Mouse (Mus musculus) lung, adult 2 months (tissue): Measurements from ENCODE around the gene Il17f. TPM values are rescaled to one million over a fixed set of nuclear protein-coding genes. Genes with fewer than 3 reads are reported as not detected.
"Not testable (repeated sequence)": the region's sequence is repeated elsewhere in the genome, so short reads cannot be mapped to it uniquely, and the experiment has no call there.

Source experiments
- DNase-seq: peaks from one replicate; pipeline ENCODE4 v3.0.0; 2022
- H3K4me1 ChIP-seq: fragments of 200-500 bp; 2 replicates; pipeline ENCODE4 v1.6.1; 2011; ENCODE audit warnings: low read length; ENCODE audit not compliant: control insufficient read depth, insufficient read depth
- H3K4me3 ChIP-seq: fragments of 200-500 bp; replicated peaks from 2 replicates; pipeline ENCODE3; 2011; ENCODE audit warnings: low read depth, mild to moderate bottlenecking, control low read depth, low read length; ENCODE audit errors: extremely low read depth
- CTCF ChIP-seq: fragments of 200-500 bp; IDR thresholded peaks from 2 replicates; pipeline ENCODE4 v1.5.1; 2011; ENCODE audit warnings: mild to moderate bottlenecking, low read length, control low read depth; ENCODE audit not compliant: insufficient read depth
- POLR2A ChIP-seq: fragments of 200-500 bp; IDR thresholded peaks from 2 replicates; pipeline ENCODE4 v1.6.1; 2011; ENCODE audit warnings: low read depth, mild to moderate bottlenecking, control low read depth, low read length, borderline replicate concordance; ENCODE audit errors: extremely low read depth
- WGBS: fragments of 180-500 bp; shearing (Covaris S2); methylation state at CpG from one replicate; pipeline ENCODE4 v1.1.7; 2018; 5-methylcytosine and 5-hydroxymethylcytosine counted together
- polyA plus RNA-seq: library from polyadenylated mRNA; depleted of rRNA; stranded (reverse); fragments of >200 nt; gene quantifications from 2 replicates; pipeline ENCODE4 v1.2.3, GENCODE M21; 2012

Il17f gene
- polyA plus RNA-seq, 1 experiment: not detected

DNA sequence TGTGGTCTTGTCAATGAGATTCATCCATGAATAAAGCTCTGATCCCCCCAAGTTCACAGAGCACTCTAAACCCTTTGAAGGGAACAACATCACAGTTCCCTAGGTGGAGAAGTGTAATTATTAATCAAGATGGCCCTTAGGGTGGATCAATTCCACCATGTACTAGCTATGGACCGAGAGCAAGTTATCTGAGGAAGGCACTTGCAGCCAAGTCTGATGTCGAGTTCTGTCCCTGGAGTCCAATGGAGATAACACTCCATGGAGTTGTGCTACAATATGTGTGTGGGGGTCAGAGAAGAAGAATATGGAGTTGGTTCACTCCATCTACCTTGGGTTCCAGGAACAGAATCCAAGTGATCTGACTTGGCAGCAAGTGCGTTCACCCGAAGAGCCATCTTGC is 4.3 kb upstream of the Il17f start:
- TF ChIP-seq POLR2A (no peak), CTCF (no peak)
- no peak for DNase-seq
- 90% methylated on average over 4 of the region's 4 CpGs for WGBS
- Histone ChIP-seq H3K4me3 (no peak overlapping the region), H3K4me1 (no peaks in the 10 kb centered on the region)

DNA sequence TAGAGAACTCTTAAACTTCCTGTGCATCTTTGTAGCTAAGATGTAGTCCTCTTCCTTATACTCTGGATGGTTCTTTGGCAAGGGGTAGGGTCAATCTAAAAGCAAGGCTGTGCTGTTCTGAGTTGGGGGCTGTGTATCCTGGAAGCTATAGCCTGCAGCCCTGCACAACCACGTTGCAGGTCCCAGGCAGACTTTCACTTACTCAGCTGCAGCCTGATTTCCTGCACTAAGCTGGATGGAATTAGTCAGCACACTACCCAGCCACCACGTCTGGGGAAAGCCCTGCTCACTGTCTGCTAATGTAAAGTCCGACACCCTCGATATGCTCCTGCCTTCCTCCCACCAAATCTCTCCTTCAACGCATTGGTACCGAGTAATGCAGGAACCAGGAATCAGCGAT is 997 bp upstream of the Il17f start:
- no peak for DNase-seq
- WGBS: 61% methylated on average over 7 of the region's 7 CpGs
- Histone ChIP-seq H3K4me3 (no peak overlapping the region), H3K4me1 (no peaks in the 10 kb centered on the region)
- TF ChIP-seq CTCF: no peak
- TF ChIP-seq POLR2A: no peak

DNA sequence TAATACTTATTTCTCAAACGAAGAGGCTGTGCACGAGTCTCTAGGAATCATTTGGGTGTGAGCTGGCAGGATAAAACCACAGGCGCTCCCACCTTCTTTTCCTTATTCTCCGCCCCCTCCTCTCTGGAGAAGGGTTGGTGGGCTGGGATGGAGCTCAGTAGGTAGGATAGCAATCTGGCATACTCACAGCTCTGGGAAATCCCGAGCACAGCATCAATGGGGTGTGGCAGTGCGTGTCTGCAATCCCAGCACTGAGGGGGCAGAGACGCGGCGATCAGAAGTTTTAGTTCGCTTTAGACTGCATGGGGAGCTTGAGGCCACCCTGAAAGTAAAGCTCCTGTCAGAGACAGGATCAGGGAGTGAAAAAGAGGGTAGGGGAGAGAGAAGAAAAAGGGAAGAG is 2.0 kb downstream of the Il17f start:
- Histone ChIP-seq H3K4me3 (no peak overlapping the region), H3K4me1 (no peaks in the 10 kb centered on the region)
- TF ChIP-seq CTCF (no peak), POLR2A (no peak)
- no peak for DNase-seq
- whole genome bisulfite sequencing: 53% methylated on average over 10 of the region's 10 CpGs

DNA sequence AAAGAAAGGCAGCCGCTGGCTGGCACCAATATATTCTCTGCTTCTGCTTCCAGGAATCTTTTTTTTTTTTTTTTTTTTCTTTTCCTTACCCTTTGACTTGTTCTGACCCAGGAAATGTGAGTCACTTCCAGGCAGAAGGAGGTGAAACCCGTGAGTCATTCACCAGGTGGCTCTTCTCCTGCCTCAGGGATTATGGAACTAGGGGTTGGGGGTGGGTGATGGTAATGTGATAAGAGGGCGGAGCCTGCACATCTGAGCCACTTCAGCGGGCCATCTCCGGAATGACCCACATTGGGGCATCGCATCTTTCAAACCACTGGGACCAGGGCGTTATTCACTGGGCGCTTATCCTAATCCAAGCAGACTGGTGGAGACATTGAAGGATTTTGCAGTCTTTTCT is 3.4 kb downstream of the Il17f start:
- no peak for TF ChIP-seq POLR2A
- TF ChIP-seq CTCF: no peak
- no peak overlapping the region for H3K4me3 ChIP-seq
- no peaks in the 10 kb centered on the region for H3K4me1 ChIP-seq
- WGBS: 38% methylated on average over 8 of the region's 8 CpGs
- no peak for DNase-seq

DNA sequence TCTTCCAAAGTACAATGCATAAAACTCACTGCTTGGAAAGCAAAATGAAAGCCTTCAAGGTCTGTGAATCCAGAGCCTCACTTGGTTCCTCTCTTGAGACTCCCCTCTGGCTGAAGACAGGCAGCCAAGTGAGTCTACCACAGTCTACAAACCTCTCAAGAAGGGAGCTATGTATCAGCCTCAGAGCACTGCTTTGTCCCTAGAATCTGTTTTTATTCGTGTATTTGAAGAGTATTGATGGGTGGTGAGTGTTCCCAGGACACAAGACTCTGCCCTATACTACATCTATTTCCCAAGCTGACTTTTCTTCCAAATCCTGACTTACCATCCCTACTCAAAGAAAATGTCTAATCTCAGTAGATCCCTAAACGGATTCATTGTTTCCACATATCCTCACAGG is 12.1 kb downstream of the Il17f start:
- Histone ChIP-seq H3K4me1 (no peaks in the 10 kb centered on the region), H3K4me3 (no peak overlapping the region)
- no peak for TF ChIP-seq POLR2A
- no peak for TF ChIP-seq CTCF
- DNase-seq: no peak
- 79% methylated on average over 2 of the region's 2 CpGs for WGBS

DNA sequence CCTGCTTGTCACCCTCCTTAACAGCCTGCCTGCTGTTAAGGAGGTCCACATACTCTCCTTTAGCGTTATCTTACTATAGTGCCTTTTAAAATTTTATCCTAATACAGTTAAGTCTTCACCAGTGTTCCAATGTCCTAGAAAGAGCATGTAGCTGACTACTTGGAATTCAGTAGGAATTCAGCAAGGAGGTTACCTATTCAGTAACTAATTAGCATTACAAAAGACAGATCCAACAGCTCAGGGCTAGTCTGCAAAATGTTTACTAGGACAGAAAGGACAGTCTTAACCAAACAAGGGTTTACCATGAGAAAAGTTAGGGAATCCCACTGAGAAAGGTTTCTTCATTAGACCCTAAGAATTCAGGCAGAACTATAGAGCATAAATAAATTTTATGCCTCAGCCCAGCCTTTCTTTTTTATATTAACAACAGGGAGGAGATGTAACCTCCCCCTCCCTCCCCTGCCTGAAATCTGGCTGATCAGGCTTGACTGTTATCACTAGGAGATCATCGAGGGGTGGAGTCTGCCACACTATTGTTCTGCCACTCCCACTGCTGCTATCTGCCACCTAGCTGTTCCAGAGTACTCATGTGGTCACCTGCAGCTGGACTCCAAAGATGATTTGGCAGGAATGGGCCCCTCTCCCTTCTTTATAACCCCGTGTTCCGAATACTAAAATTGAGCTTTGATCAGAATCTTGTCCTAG is 16.2 kb downstream of the Il17f start:
- 75% methylated on average over 4 of the region's 4 CpGs for WGBS
- H3K4me1 ChIP-seq, DNase-seq, H3K4me3 ChIP-seq: not testable (repeated sequence)

DNA sequence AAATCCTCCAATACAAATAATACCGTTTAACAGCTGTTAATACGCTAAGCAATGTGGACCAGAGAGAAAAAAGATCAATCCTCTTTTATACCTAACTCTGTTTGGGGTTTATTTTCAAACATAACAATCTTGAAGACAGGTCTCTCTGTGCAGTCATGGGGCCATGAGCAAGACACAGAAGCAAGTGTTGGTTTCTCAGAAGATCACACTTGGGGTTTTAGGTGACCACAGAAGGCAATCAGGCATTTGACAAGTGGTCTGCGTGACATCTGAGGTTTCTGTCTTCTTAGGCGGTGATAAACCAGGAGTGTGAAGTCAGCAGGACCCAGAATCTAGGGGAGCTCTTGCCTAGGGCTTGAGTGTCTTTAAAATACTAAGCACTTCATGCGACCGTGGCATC is 23.9 kb downstream of the Il17f start:
- Histone ChIP-seq H3K4me3 (no peak overlapping the region), H3K4me1 (no peaks in the 10 kb centered on the region)
- TF ChIP-seq POLR2A (no peak), CTCF (no peak)
- DNase-seq: no peak
- 73% methylated on average over 6 of the region's 6 CpGs for WGBS

DNA sequence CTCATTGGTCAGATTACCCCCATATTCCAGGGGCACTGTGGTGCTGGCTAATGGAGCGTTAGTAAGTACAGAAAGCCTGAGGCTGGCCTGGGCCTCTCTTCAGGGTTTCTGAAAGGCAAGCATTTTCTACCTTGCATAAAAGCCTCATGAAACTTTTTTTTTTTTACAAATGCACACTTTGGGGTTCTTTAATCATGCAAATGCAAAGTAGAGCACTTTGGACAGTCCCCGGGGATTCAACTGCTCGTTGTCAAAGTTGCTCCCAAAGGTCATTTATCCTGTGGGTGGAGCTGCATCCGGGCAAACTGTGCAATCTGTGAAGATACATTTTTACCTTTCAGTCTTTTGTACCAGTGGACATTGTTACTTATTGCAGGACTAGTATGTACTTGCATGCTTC is 29.0 kb downstream of the Il17f start:
- 71% methylated on average over 4 of the region's 4 CpGs for WGBS
- TF ChIP-seq POLR2A: no peak
- TF ChIP-seq CTCF: no peak
- DNase-seq: no peak
- Histone ChIP-seq H3K4me3 (no peak overlapping the region), H3K4me1 (no peaks in the 10 kb centered on the region)

DNA sequence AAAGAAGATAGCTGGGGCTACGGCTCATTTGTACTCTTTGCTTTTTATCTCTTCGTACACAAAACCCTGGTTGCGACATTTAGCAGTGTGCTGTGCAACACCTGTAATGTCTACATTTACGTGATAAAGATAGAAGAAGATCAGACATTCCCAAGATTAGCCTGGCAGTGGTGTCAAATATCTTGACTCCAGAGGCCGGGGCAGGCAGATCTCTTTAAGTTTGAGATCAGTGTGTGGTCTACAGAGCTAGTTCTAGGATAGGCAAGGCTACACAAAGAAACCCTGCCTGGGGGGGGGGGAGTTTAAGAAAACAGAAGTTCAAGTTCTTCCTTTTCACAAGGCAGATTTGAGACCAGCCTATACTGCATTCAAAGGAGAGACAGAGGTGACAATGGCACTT is 30.1 kb downstream of the Il17f start:
- Histone ChIP-seq H3K4me3 (no peak overlapping the region), H3K4me1 (no peaks in the 10 kb centered on the region)
- WGBS: 72% methylated on average over 5 of the region's 5 CpGs
- no peak for DNase-seq
- TF ChIP-seq POLR2A (no peak), CTCF (no peak)

DNA sequence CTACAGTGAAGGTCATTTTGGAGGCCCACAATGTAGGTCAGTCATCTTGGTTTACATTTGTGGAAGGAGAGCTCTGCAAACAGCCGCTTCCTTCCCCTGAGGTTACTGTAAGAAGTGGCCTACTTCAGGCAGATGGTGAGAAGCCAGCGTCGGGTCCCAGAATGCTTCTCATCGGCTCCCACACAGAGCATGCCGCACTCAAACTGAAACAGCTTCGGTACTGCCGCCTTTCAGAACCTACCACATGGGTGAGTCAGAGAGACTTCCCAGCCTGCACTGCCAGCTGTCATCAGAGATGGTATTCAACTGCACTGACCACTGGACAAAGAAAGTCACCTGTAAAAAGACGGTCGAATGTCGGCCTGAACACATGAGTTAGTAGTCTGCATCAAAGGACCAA is 30.6 kb downstream of the Il17f start:
- TF ChIP-seq CTCF (no peak), POLR2A (no peak)
- no peak for DNase-seq
- WGBS: 60% methylated on average over 10 of the region's 10 CpGs
- Histone ChIP-seq H3K4me1 (no peaks in the 10 kb centered on the region), H3K4me3 (no peak overlapping the region)
